Mouse (Mus musculus): ENCODE data around the gene Olfr1469. TPM values are rescaled to one million over a fixed set of nuclear protein-coding genes. Genes with fewer than 3 reads are reported as not detected.

Olfr1469 gene
- polyA plus RNA-seq (2017; shearing (Covaris generic)), result 0.25 TPM

DNA sequence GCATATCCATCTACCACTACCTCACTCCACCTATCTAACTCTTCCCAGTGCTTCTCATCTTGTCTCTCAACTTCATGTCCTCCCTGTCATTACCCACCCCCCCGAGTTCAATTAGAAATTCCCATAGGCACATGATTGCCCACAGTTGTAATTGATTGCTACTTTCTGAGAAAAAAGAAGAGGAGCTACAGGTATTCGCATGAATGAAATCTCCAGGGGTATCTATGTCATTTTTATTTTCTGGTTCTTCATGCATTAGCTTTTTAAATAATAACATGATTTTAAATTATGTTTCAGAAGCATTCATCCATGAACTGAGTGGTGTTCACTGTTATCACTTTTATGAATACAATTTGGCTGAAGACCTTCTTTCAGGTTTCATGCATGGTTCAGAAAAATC is at the start of gene Olfr1469:
Gene Olfr1469, plus strand, starts transcription at position 301 of the 400 bp plus-strand sequence.

DNA sequence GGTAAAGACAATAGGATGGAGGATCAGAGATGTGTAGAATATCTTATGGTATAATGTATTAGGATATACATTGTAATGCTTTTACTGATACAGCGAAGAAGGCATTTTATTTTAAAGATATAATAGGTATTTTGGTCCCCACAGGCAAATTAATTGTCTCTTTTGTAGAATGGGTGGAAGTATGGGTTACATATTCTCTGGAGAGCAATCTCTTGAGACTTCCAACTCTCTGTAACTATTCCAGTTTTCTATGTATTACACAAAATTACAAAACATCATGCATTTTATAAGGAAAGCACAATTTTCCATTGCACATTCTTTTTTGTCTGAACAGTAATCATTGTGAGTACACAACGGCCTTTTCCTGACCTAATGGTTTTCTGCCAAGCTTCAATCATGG is 45.7 kb upstream of the Olfr1469 start, which contains the start of gene Olfr1467:
Gene Olfr1467, plus strand, starts transcription at position 301 of the 400 bp plus-strand sequence.

DNA sequence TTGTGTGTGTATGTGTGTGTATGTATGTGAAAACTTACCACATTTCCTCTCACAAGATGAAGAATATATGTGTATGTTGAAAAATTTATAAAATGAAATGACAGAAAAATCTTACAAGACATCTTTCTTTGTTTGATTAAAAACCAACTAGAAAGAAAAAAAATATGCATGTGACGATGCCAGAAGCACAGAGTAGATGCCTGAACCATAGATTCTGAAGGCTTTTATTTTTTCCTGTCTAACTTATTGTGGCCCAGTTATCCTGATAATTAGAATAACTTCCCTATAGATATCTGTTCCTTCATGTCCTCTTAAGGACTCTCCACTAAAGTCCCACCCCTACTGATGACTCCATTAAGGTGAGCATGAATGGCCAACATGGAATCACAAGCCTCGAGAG is 35.5 kb downstream of the Olfr1469 start, which contains the start of gene Olfr1471:
Gene Olfr1471, plus strand, starts transcription at position 301 of the 400 bp plus-strand sequence.

DNA sequence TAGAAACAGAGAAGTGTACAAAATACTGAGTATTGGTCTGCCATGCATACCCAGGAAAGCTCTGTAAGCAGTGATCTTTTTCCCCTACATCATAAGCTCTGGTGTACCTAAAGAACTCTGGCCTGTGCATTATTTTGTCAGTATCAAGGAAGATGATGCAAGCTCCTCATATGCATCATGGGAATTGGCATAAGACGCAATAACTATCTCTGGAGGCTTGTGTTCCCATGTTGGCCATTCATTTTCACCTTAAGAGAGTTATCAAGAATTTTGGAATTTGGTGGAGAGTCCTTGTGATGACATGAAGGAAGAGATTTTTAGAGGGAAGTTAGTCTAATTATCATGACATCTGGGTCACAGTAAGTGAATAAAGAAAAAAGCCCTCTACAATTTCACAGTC is 48.3 kb downstream of the Olfr1469 start, which contains the start of gene Olfr1472:
Gene Olfr1472, minus strand, starts transcription at position 101 of the 400 bp plus-strand sequence.

Other genes with a start within 250 kb of the Olfr1469 start
- gene Olfr1461, start 244.8 kb upstream of the Olfr1469 start, polyA plus RNA-seq (2017; shearing (Covaris generic)), result not detected
- not detected for gene Olfr1462, start 222.1 kb upstream of the Olfr1469 start, polyA plus RNA-seq (2017; shearing (Covaris generic))
- gene Olfr1463, start 176.5 kb upstream of the Olfr1469 start, polyA plus RNA-seq (2017; shearing (Covaris generic)), result not detected
- gene Olfr1465, start 92.3 kb upstream of the Olfr1469 start, polyA plus RNA-seq (2017; shearing (Covaris generic)), result not detected
- not detected for gene Olfr1466, start 69.0 kb upstream of the Olfr1469 start, polyA plus RNA-seq (2017; shearing (Covaris generic))
- 0.05 TPM for gene Olfr1467, start 45.6 kb upstream of the Olfr1469 start, polyA plus RNA-seq (2017; shearing (Covaris generic))
- gene Olfr1471, start 35.6 kb downstream of the Olfr1469 start, polyA plus RNA-seq (2017; shearing (Covaris generic)), result not detected
- not detected for gene Olfr1472, start 48.2 kb downstream of the Olfr1469 start, polyA plus RNA-seq (2017; shearing (Covaris generic))
- not detected for gene Olfr1474, start 61.7 kb downstream of the Olfr1469 start, polyA plus RNA-seq (2017; shearing (Covaris generic))
- gene Olfr1475, start 72.3 kb downstream of the Olfr1469 start, polyA plus RNA-seq (2017; shearing (Covaris generic)), result not detected
- 0.20 TPM for gene Olfr1477, start 92.7 kb downstream of the Olfr1469 start, polyA plus RNA-seq (2017; shearing (Covaris generic))
- not detected for gene Olfr1480, start 120.1 kb downstream of the Olfr1469 start, polyA plus RNA-seq (2017; shearing (Covaris generic))
- gene Olfr1484, start 175.7 kb downstream of the Olfr1469 start, polyA plus RNA-seq (2017; shearing (Covaris generic)), result 0.06 TPM
- not detected for gene Olfr1487, start 209.5 kb downstream of the Olfr1469 start, polyA plus RNA-seq (2017; shearing (Covaris generic))
- gene Olfr1489, start 223.8 kb downstream of the Olfr1469 start, polyA plus RNA-seq (2017; shearing (Covaris generic)), result 0.04 TPM
- gene Olfr1490, start 243.2 kb downstream of the Olfr1469 start, polyA plus RNA-seq (2017; shearing (Covaris generic)), result not detected

Measured in CD4-positive, CD25-positive, alpha-beta regulatory T cell (primary cell).